Mouse (Mus musculus): Measurements from ENCODE around the gene D430041D05Rik.

DNA sequence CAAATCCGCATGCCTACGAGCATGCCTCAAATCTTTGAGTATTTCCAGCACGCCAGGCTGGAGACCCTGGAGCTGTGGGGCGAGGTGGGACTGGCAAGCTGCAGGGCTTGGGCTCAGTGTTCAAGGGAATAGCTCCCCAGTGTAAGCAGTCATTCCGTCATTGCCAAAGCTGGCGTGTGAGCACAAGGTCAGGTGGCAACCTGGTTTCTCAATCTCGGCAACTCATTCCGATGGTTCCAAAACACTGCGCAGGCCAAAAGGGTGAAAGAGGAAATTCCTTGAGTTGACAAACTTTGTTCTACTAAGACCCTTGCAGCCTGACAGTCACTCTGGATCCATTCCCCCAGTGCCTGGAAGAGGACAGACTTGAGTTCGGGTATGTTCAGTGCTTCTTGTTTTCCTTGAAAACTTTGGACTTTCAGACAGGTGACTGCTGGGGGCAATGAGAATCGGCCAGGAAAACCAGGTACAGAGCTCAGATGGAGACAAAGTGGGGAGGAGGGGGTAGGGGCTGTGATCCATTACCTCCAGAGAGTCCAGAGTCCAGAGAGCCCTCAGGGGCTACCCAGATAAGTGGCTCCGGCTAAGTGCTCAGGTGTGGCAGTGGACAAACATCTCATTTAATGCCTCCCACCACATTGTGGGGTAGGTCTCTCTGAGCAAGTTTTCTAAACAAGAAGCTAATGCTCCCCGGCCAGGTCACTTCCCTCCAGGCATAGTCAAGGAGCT, 281.8 kb downstream of the D430041D05Rik start:
- TF ChIP-seq CTCF (IDR thresholded peaks at IDR 0.05; ENCODE audit: extremely low read depth, insufficient read depth, low read length) (no peak), POLR2A (IDR thresholded peaks at IDR 0.05; ENCODE audit: extremely low read depth, insufficient read depth, low read length) (no peak)
